Mouse (Mus musculus) CD4-positive naive resting alpha-beta T cell, adult 76 days (primary cell): ENCODE data around the gene Lrmda. TPM values are rescaled to one million over a fixed set of nuclear protein-coding genes. Genes with fewer than 3 reads are reported as not detected.

Experiments
- total RNA-seq: library from RNA; stranded (reverse); gene quantifications from one replicate; pipeline ENCODE4 v1.2.4, GENCODE M21; 2023

Gene Lrmda
- not detected for total RNA-seq

GRCm38 (mm10) chr14:22019252-22019948 lies at the start of gene Lrmda:
Lrmda (plus strand) TSS chr14:22019712.

GRCm38 (mm10) chr14:21989291-21989913 lies 30.1 kb upstream of the Lrmda start, which contains the start of gene Zfp503:
Zfp503 (minus strand) TSS chr14:21989601.

Other genes starting within 250 kb of the Lrmda start
- gene Vdac2, start 194.5 kb upstream of the Lrmda start, total RNA-seq, result 136 TPM
- 6.9 TPM for gene Comtd1, start 170.7 kb upstream of the Lrmda start, total RNA-seq
- gene Zfp503, start 30.1 kb upstream of the Lrmda start, total RNA-seq, result 0.18 TPM